Mouse (Mus musculus): ENCODE measurements around the gene Esrrg.

The Esrrg gene

GRCm38 (mm10) chr1:187608261-187608921, at the start of gene Esrrg:
Esrrg (plus strand) TSS chr1:187608791.
- no peak for DNase-seq (ENCODE audit: low spot score)

- DNase-seq (ENCODE audit: low spot score) = no peak
Observed at GRCm38 (mm10) chr1:187583982-187584381, 24.6 kb upstream of the Esrrg start.

- DNase-seq (ENCODE audit: low spot score) = no peak
Observed at GRCm38 (mm10) chr1:187586541-187587075, 22.0 kb upstream of the Esrrg start.

GRCm38 (mm10) chr1:187602942-187603341, 5.6 kb upstream of the Esrrg start:
- DNase-seq (ENCODE audit: low spot score) = no peak

- DNase-seq (ENCODE audit: low spot score) = no peak
Observed at GRCm38 (mm10) chr1:187604063-187604484, 4.5 kb upstream of the Esrrg start.

GRCm38 (mm10) chr1:187604691-187605310, 3.8 kb upstream of the Esrrg start:
- no peak for DNase-seq (ENCODE audit: low spot score)

GRCm38 (mm10) chr1:187605391-187606270, 3.0 kb upstream of the Esrrg start:
- DNase-seq (ENCODE audit: low spot score) = no peak

- no peak for DNase-seq (ENCODE audit: low spot score)
Observed at GRCm38 (mm10) chr1:187606271-187607040, 2.1 kb upstream of the Esrrg start.

GRCm38 (mm10) chr1:187607065-187608047, 1.2 kb upstream of the Esrrg start:
- DNase-seq (ENCODE audit: low spot score) = no peak

- DNase-seq (ENCODE audit: low spot score) = no peak
Observed at GRCm38 (mm10) chr1:187609021-187609852, 646 bp downstream of the Esrrg start.

GRCm38 (mm10) chr1:187609853-187610230, 1.3 kb downstream of the Esrrg start:
- DNase-seq (ENCODE audit: low spot score) = no peak

GRCm38 (mm10) chr1:187610336-187610948, 1.9 kb downstream of the Esrrg start:
- no peak for DNase-seq (ENCODE audit: low spot score)

- DNase-seq (ENCODE audit: low spot score) = no peak
Observed at GRCm38 (mm10) chr1:187611925-187612324, 3.3 kb downstream of the Esrrg start.

GRCm38 (mm10) chr1:187613277-187613676, 4.7 kb downstream of the Esrrg start:
- no peak for DNase-seq (ENCODE audit: low spot score)

GRCm38 (mm10) chr1:187623981-187624380, 15.4 kb downstream of the Esrrg start:
- no peak for DNase-seq (ENCODE audit: low spot score)

- DNase-seq (ENCODE audit: low spot score) = no peak
Observed at GRCm38 (mm10) chr1:187630361-187630760, 21.8 kb downstream of the Esrrg start.

GRCm38 (mm10) chr1:187631486-187631885, 22.9 kb downstream of the Esrrg start:
- DNase-seq (ENCODE audit: low spot score) = no peak

GRCm38 (mm10) chr1:187645258-187645657, 36.7 kb downstream of the Esrrg start:
- DNase-seq (ENCODE audit: low spot score) = no peak

GRCm38 (mm10) chr1:187648551-187648950, 40.0 kb downstream of the Esrrg start:
- DNase-seq (ENCODE audit: low spot score) = no peak
